12 mouse cellular contexts compared by ENCODE assay signal in genomic region chr10:102866920-102867319, GRCm38 (mm10).
DNase-seq lines count a peak whose midpoint lies in the region; ATAC-seq and TF ChIP-seq lines count a peak whose summit lies in the region.
"Had no signal": no experiment of that assay in that cellular context is flagged by ENCODE, and none has a peak within 500 bp of the region (broad histone marks: within the 10 kb centered on the region; RNA-seq: fewer than 3 reads in every experiment).

No protein-coding gene starts in this region.

- DNase-seq in heart, postnatal 0 days (ENCODE audit: low spot score), result no peak
- no peak for DNase-seq in heart, adult 9 months (ENCODE audit: low spot score in 2 of 2)
- DNase-seq in midbrain, embryonic 11.5 days (ENCODE audit: low spot score, missing footprints), result no peak
- no peak for DNase-seq in midbrain, embryonic 10.5 days (ENCODE audit: low spot score)
- DNase-seq in brain, adult 2 months (ENCODE audit: low read depth, low spot score), result peak; percentile 9
- no peak for DNase-seq in thymus, postnatal 36 days
- DNase-seq in layer of hippocampus, adult 9-11 months, result no peak
- DNase-seq: adrenal gland, adult 8-10 months; cerebellum, adult 11-12 months; gastrocnemius, postnatal 14 days; heart, postnatal 14 days had no signal

- 13% methylated on average over 4 of the region's 4 CpGs for WGBS in heart, postnatal 0 days
- 30% methylated on average over 4 of the region's 4 CpGs for WGBS in midbrain, embryonic 11.5 days
- 47% methylated on average over 4 of the region's 4 CpGs for WGBS in midbrain, embryonic 10.5 days

- no peak overlapping the region for H3K4me3 ChIP-seq in heart, postnatal 0 days (ENCODE audit: low read depth, low read length)
- no peak overlapping the region for H3K4me3 ChIP-seq in midbrain, embryonic 11.5 days (ENCODE audit: low read depth, low read length)
- no peak overlapping the region for H3K4me3 ChIP-seq in midbrain, embryonic 10.5 days

- H3K27ac ChIP-seq in heart, postnatal 0 days (ENCODE audit: low read depth), result no peak overlapping the region
- H3K27ac ChIP-seq in midbrain, embryonic 11.5 days (ENCODE audit: low read depth, low read length), result no peak overlapping the region
- H3K27ac ChIP-seq in midbrain, embryonic 10.5 days (replicated peaks), result no peak overlapping the region

- no peaks in the 10 kb centered on the region for H3K27me3 ChIP-seq in heart, postnatal 0 days (ENCODE audit: control insufficient read depth, insufficient read depth, low read length)
- no peaks in the 10 kb centered on the region for H3K27me3 ChIP-seq in midbrain, embryonic 11.5 days (ENCODE audit: control insufficient read depth, insufficient read depth, low read length)
- H3K27me3 ChIP-seq in midbrain, embryonic 10.5 days (ENCODE audit: low read depth, poor library complexity, severe bottlenecking), result no peaks in the 10 kb centered on the region

- no peaks in the 10 kb centered on the region for H3K4me1 ChIP-seq in heart, postnatal 0 days (ENCODE audit: control insufficient read depth, insufficient read depth)
- H3K4me1 ChIP-seq in midbrain, embryonic 11.5 days (ENCODE audit: control insufficient read depth, insufficient read depth, low read length), result no peaks in the 10 kb centered on the region
- no peaks in the 10 kb centered on the region for H3K4me1 ChIP-seq in midbrain, embryonic 10.5 days

- no peaks in the 10 kb centered on the region for H3K9me3 ChIP-seq in heart, postnatal 0 days (replicated peaks; ENCODE audit: control insufficient read depth, low read length)
- H3K9me3 ChIP-seq in midbrain, embryonic 11.5 days (ENCODE audit: control insufficient read depth, low read length), result no peaks in the 10 kb centered on the region
- H3K9me3 ChIP-seq in midbrain, embryonic 10.5 days (replicated peaks), result no peaks in the 10 kb centered on the region

- H3K4me2 ChIP-seq in heart, postnatal 0 days (ENCODE audit: low read depth, low read length), result no peak overlapping the region
- H3K4me2 ChIP-seq in midbrain, embryonic 11.5 days, result no peak overlapping the region

- no peak for TF ChIP-seq EP300 in heart, postnatal 0 days (IDR thresholded peaks at IDR 0.05; ENCODE audit: low read depth)

- no peak overlapping the region for H3K9ac ChIP-seq in heart, postnatal 0 days (replicated peaks; ENCODE audit: low read depth, low read length)
- no peak overlapping the region for H3K9ac ChIP-seq in midbrain, embryonic 11.5 days (ENCODE audit: low read length)

- ATAC-seq in heart, postnatal 0 days (ENCODE audit: insufficient read depth, low read depth), result no peak
- 0 out of 2 replicates have a peak, but pooled peaks have one; percentile 22 for ATAC-seq in midbrain, embryonic 11.5 days (ENCODE audit: low FRiP score)
- ATAC-seq in megakaryocyte-erythroid progenitor cell, adult 5-6 weeks (replicated peaks; ENCODE audit: low FRiP score, low TSS enrichment, poor library complexity, severe bottlenecking), result 0 out of 2 replicates have a peak, but pooled peaks have one; percentile 52

- no peaks in the 10 kb centered on the region for H3K36me3 ChIP-seq in heart, postnatal 0 days (replicated peaks; ENCODE audit: control insufficient read depth, insufficient read depth, low read length)
- no peaks in the 10 kb centered on the region for H3K36me3 ChIP-seq in midbrain, embryonic 11.5 days (ENCODE audit: control insufficient read depth, insufficient read depth, low read length)
- H3K36me3 ChIP-seq in midbrain, embryonic 10.5 days, result no peaks in the 10 kb centered on the region

- TF ChIP-seq CTCF in heart, postnatal 0 days (IDR thresholded peaks at IDR 0.05; ENCODE audit: low read depth), result peak; percentile 51
